Mouse (Mus musculus): ENCODE measurements around the gene Psd4.

Psd4 gene

DNA sequence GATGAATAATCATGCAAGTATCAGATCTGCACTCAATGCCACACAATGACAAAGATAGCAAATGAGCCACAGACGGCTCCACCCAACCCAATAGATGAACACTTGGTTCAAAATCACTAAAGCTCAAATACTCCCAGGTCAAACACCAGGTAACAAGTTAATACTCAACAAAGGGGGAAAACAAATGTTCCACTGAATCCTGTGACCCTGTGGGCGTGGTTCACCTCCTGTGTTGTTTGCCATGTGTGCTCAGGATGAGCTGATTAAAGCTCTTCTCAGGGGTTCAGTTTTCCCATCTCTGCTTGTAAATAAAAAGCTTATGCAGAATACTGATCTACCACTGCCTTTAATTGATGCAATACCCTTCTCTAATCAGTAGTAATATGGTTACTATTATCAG lies 16.2 kb upstream of the Psd4 start:
- H3K9me3 ChIP-seq (ENCODE audit: low read length): no peaks in the 10 kb centered on the region
- no peaks in the 10 kb centered on the region for H3K27me3 ChIP-seq (ENCODE audit: insufficient read depth, low read length)
- H3K36me3 ChIP-seq (ENCODE audit: insufficient read depth, low read length): no peaks in the 10 kb centered on the region
- TF ChIP-seq CTCF (conservative IDR thresholded peaks at IDR 0.05; ENCODE audit: low read length): no peak
- TF ChIP-seq POU5F1 (IDR thresholded peaks at IDR 0.05; ENCODE audit: borderline replicate concordance, low read length): no peak
- no peak for TF ChIP-seq NANOG (IDR thresholded peaks at IDR 0.05; ENCODE audit: borderline replicate concordance, low read length)
- no peaks in the 10 kb centered on the region for H3K4me1 ChIP-seq (replicated peaks; ENCODE audit: low read depth, low read length)
- no peak overlapping the region for H3K4me3 ChIP-seq (replicated peaks; ENCODE audit: low read length)

DNA sequence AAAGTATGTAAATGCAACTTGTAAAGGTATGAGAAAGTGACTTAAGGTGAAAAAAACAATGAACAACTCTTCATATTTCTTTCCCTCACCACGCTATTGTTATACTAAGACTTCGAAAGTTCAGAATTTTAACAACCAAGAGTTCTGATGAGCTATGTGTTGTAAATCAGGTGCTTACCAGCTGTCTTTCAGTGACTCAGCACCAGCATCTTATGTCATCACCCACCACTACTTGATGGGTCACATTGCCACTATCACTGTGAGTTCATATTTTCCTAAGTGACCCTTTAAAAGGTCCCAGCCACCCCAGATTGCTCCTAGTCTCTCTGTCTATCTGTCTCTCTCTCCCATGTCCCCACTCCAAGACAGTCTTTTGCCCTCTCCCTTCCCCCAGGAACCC lies 14.3 kb upstream of the Psd4 start:
- Histone ChIP-seq H3K4me1 (replicated peaks; ENCODE audit: low read depth, low read length) (no peaks in the 10 kb centered on the region), H3K27me3 (ENCODE audit: insufficient read depth, low read length) (no peaks in the 10 kb centered on the region), H3K9me3 (ENCODE audit: low read length) (no peaks in the 10 kb centered on the region), H3K4me3 (replicated peaks; ENCODE audit: low read length) (no peak overlapping the region), H3K36me3 (ENCODE audit: insufficient read depth, low read length) (no peaks in the 10 kb centered on the region)
- TF ChIP-seq POU5F1 (IDR thresholded peaks at IDR 0.05; ENCODE audit: borderline replicate concordance, low read length): no peak
- TF ChIP-seq NANOG (IDR thresholded peaks at IDR 0.05; ENCODE audit: borderline replicate concordance, low read length): no peak
- no peak for TF ChIP-seq CTCF (conservative IDR thresholded peaks at IDR 0.05; ENCODE audit: low read length)

DNA sequence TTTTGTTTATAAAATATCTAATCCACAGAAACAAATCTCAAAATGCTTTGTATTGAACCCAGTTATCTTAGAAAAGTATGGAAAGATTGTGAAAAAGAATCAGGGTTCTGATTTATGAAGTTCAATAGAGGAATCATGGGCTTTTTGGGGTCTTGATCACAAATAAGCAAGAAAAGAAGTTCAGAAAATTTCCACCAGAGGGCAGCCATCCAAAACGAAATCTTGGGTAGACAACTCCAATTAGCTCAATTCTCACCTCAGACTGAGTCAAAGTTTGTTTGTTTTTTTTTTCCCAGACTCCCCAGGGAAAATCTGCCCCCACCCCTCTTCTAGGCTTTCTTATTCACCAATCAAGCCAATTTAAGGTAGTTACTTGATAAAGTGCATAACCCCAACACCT lies 9.7 kb upstream of the Psd4 start:
- Histone ChIP-seq H3K4me3 (replicated peaks; ENCODE audit: low read length) (no peak overlapping the region), H3K9me3 (ENCODE audit: low read length) (no peaks in the 10 kb centered on the region), H3K4me1 (replicated peaks; ENCODE audit: low read depth, low read length) (no peaks in the 10 kb centered on the region), H3K36me3 (ENCODE audit: insufficient read depth, low read length) (no peaks in the 10 kb centered on the region), H3K27me3 (ENCODE audit: insufficient read depth, low read length) (no peaks in the 10 kb centered on the region)
- TF ChIP-seq CTCF (conservative IDR thresholded peaks at IDR 0.05; ENCODE audit: low read length) (peak; percentile 61), POU5F1 (IDR thresholded peaks at IDR 0.05; ENCODE audit: borderline replicate concordance, low read length) (no peak)

- TF ChIP-seq NANOG (IDR thresholded peaks at IDR 0.05; ENCODE audit: borderline replicate concordance, low read length) (no peak), CTCF (conservative IDR thresholded peaks at IDR 0.05; ENCODE audit: low read length) (no peak), POU5F1 (IDR thresholded peaks at IDR 0.05; ENCODE audit: borderline replicate concordance, low read length) (no peak)
- no peaks in the 10 kb centered on the region for H3K9me3 ChIP-seq (ENCODE audit: low read length)
- no peaks in the 10 kb centered on the region for H3K36me3 ChIP-seq (ENCODE audit: insufficient read depth, low read length)
- H3K4me1 ChIP-seq (replicated peaks; ENCODE audit: low read depth, low read length): no peaks in the 10 kb centered on the region
- 0 out of 2 replicates have a peak, but pooled peaks cover 2% of the 10 kb centered on the region for H3K27me3 ChIP-seq (ENCODE audit: insufficient read depth, low read length)
- H3K4me3 ChIP-seq (replicated peaks; ENCODE audit: low read length): no peak overlapping the region
Observed at GRCm38 (mm10) chr2:24359347-24359746, 8.0 kb upstream of the Psd4 start.

GRCm38 (mm10) chr2:24363818-24364217 lies 3.6 kb upstream of the Psd4 start:
- no peak overlapping the region for H3K4me3 ChIP-seq (replicated peaks; ENCODE audit: low read length)
- TF ChIP-seq CTCF (conservative IDR thresholded peaks at IDR 0.05; ENCODE audit: low read length): no peak
- TF ChIP-seq NANOG (IDR thresholded peaks at IDR 0.05; ENCODE audit: borderline replicate concordance, low read length): no peak
- TF ChIP-seq POU5F1 (IDR thresholded peaks at IDR 0.05; ENCODE audit: borderline replicate concordance, low read length): no peak
- H3K36me3 ChIP-seq (ENCODE audit: insufficient read depth, low read length): no peaks in the 10 kb centered on the region
- H3K9me3 ChIP-seq (ENCODE audit: low read length): no peaks in the 10 kb centered on the region
- H3K27me3 ChIP-seq (ENCODE audit: insufficient read depth, low read length): peaks cover 33% of the 10 kb centered on the region
- peaks cover 4% of the 10 kb centered on the region; the same call in 1 of the 2 replicates for H3K4me1 ChIP-seq (replicated peaks; ENCODE audit: low read depth, low read length)

- Histone ChIP-seq H3K36me3 (ENCODE audit: insufficient read depth, low read length) (no peaks in the 10 kb centered on the region), H3K4me1 (replicated peaks; ENCODE audit: low read depth, low read length) (peaks cover 4% of the 10 kb centered on the region; the same call in 1 of the 2 replicates), H3K4me3 (replicated peaks; ENCODE audit: low read length) (no peak overlapping the region), H3K27me3 (ENCODE audit: insufficient read depth, low read length) (peaks cover 39% of the 10 kb centered on the region), H3K9me3 (ENCODE audit: low read length) (no peaks in the 10 kb centered on the region)
- TF ChIP-seq CTCF (conservative IDR thresholded peaks at IDR 0.05; ENCODE audit: low read length): no peak
- no peak for TF ChIP-seq NANOG (IDR thresholded peaks at IDR 0.05; ENCODE audit: borderline replicate concordance, low read length)
Observed at GRCm38 (mm10) chr2:24366214-24366975, 985 bp upstream of the Psd4 start.

DNA sequence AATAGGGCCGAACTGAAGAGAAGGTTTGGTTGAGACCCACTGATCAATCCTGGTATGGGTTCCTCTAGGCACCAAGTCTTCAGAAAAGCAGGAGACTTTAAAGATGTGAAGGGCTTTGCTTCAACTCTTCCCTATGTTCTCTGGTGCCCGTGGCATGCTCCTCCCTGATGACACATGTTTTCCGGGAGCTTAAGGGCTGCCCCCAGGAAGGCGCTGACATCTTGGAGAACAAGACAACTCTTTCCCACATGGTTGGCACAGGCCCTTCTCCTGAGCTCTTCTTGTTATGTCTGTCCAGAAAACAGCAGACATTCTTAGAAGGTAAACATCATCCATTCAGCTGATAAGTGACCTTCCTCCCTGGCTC lies 498 bp downstream of the Psd4 start:
- Histone ChIP-seq H3K9me3 (ENCODE audit: low read length) (no peaks in the 10 kb centered on the region), H3K36me3 (ENCODE audit: insufficient read depth, low read length) (no peaks in the 10 kb centered on the region), H3K4me3 (replicated peaks; ENCODE audit: low read length) (peak overlapping the region; percentile 65), H3K4me1 (replicated peaks; ENCODE audit: low read depth, low read length) (peaks cover 4% of the 10 kb centered on the region; the same call in 1 of the 2 replicates), H3K27me3 (ENCODE audit: insufficient read depth, low read length) (peaks cover 41% of the 10 kb centered on the region)
- no peak for TF ChIP-seq POU5F1 (IDR thresholded peaks at IDR 0.05; ENCODE audit: borderline replicate concordance, low read length)
- no peak for TF ChIP-seq NANOG (IDR thresholded peaks at IDR 0.05; ENCODE audit: borderline replicate concordance, low read length)
- TF ChIP-seq CTCF (conservative IDR thresholded peaks at IDR 0.05; ENCODE audit: low read length): no peak

GRCm38 (mm10) chr2:24378747-24379450 lies 11.5 kb downstream of the Psd4 start:
- no peak for TF ChIP-seq NANOG (IDR thresholded peaks at IDR 0.05; ENCODE audit: borderline replicate concordance, low read length)
- TF ChIP-seq POU5F1 (IDR thresholded peaks at IDR 0.05; ENCODE audit: borderline replicate concordance, low read length): no peak
- no peak for TF ChIP-seq CTCF (conservative IDR thresholded peaks at IDR 0.05; ENCODE audit: low read length)
- H3K4me1 ChIP-seq (replicated peaks; ENCODE audit: low read depth, low read length): no peaks in the 10 kb centered on the region
- H3K4me3 ChIP-seq (replicated peaks; ENCODE audit: low read length): no peak overlapping the region
- H3K36me3 ChIP-seq (ENCODE audit: insufficient read depth, low read length): no peaks in the 10 kb centered on the region
- peaks cover 8% of the 10 kb centered on the region for H3K27me3 ChIP-seq (ENCODE audit: insufficient read depth, low read length)
- no peaks in the 10 kb centered on the region; the same call in 1 of the 2 replicates for H3K9me3 ChIP-seq (ENCODE audit: low read length)

Measured in E14TG2a.4 (cell line).